17 mouse cellular contexts compared by ENCODE assay signal in genomic region chr8:117308303-117309095, GRCm38 (mm10). TPM values are rescaled to one million over a fixed set of nuclear protein-coding genes. Genes with fewer than 3 reads are reported as not detected.
DNase-seq lines count a peak whose midpoint lies in the region; ATAC-seq and TF ChIP-seq lines count a peak whose summit lies in the region.
"Had no signal": no experiment of that assay in that cellular context is flagged by ENCODE, and none has a peak within 500 bp of the region (broad histone marks: within the 10 kb centered on the region; RNA-seq: fewer than 3 reads in every experiment).

No protein-coding gene starts in this region.

- no peak overlapping the region for H3K4me3 ChIP-seq in liver, adult 2 months (ENCODE audit: insufficient read depth, low read depth, low read length)
- H3K4me3 ChIP-seq in liver, embryonic 12.5 days, result no peak overlapping the region
- H3K4me3 ChIP-seq in bone marrow macrophage, adult 2 months (ENCODE audit: insufficient read depth, low read length), result peak overlapping the region; percentile 2; the same call in 1 of the 2 replicates
- no peak overlapping the region for H3K4me3 ChIP-seq in kidney, adult 2 months (ENCODE audit: insufficient read depth, low read depth, low read length)
- H3K4me3 ChIP-seq in liver, embryonic 16.5 days (ENCODE audit: low read depth, low read length), result no peak overlapping the region
- H3K4me3 ChIP-seq in forebrain, embryonic 15.5 days, result no peak overlapping the region
- H3K4me3 ChIP-seq: heart, embryonic 13.5 days; hindbrain, embryonic 15.5 days; midbrain, embryonic 10.5 days had no signal

- TF ChIP-seq POLR2A in liver, adult 2 months (IDR thresholded peaks at IDR 0.05; ENCODE audit: extremely low read depth, insufficient read depth, low read length), result no peak
- no peak for TF ChIP-seq POLR2A in bone marrow macrophage, adult 2 months (IDR thresholded peaks at IDR 0.05; ENCODE audit: borderline replicate concordance, low read depth, low read length)
- TF ChIP-seq POLR2A in kidney, adult 2 months (IDR thresholded peaks at IDR 0.05; ENCODE audit: low read depth, low read length), result no peak

- TF ChIP-seq CTCF in liver, adult 2 months (IDR thresholded peaks at IDR 0.05; ENCODE audit: low read depth, low read length), result no peak
- no peak for TF ChIP-seq CTCF in bone marrow macrophage, adult 2 months (IDR thresholded peaks at IDR 0.05; ENCODE audit: low read depth, low read length)
- no peak for TF ChIP-seq CTCF in kidney, adult 2 months (conservative IDR thresholded peaks at IDR 0.05; ENCODE audit: insufficient read depth, insufficient read length, low read depth, low read length)

- H3K79me2 ChIP-seq in liver, adult 2 months (ENCODE audit: control insufficient read depth, insufficient read depth, low read length), result peaks cover 64% of the 10 kb centered on the region

- 0 out of 2 replicates have a peak overlapping the region, but pooled peaks have one; percentile 11 for H3K9ac ChIP-seq in liver, adult 2 months (ENCODE audit: low read depth, low read length)
- no peak overlapping the region for H3K9ac ChIP-seq in liver, embryonic 12.5 days
- no peak overlapping the region for H3K9ac ChIP-seq in liver, embryonic 16.5 days (ENCODE audit: low read depth, low read length)
- no peak overlapping the region for H3K9ac ChIP-seq in forebrain, embryonic 15.5 days (replicated peaks)
- H3K9ac ChIP-seq: heart, embryonic 13.5 days; hindbrain, embryonic 15.5 days had no signal

- no peaks in the 10 kb centered on the region for H3K36me3 ChIP-seq in liver, adult 2 months (ENCODE audit: control insufficient read depth, insufficient read depth, low read length)
- peaks cover 9% of the 10 kb centered on the region for H3K36me3 ChIP-seq in liver, embryonic 12.5 days
- H3K36me3 ChIP-seq in kidney, adult 2 months (ENCODE audit: control insufficient read depth, insufficient read depth, low read length), result no peaks in the 10 kb centered on the region
- H3K36me3 ChIP-seq in liver, embryonic 16.5 days (ENCODE audit: control insufficient read depth, insufficient read depth), result 0 out of 2 replicates have a peak, but pooled peaks cover 3% of the 10 kb centered on the region
- H3K36me3 ChIP-seq in forebrain, embryonic 15.5 days, result no peaks in the 10 kb centered on the region
- H3K36me3 ChIP-seq: heart, embryonic 13.5 days; hindbrain, embryonic 15.5 days had no signal

- H3K27ac ChIP-seq in liver, adult 2 months (replicated peaks; ENCODE audit: insufficient read depth, low read depth, low read length), result peak overlapping the region; percentile 52
- H3K27ac ChIP-seq in liver, embryonic 12.5 days, result no peak overlapping the region
- peak overlapping the region; percentile 20 for H3K27ac ChIP-seq in bone marrow macrophage, adult 2 months (ENCODE audit: insufficient read depth, low read depth, low read length)
- peak overlapping the region; percentile 91 for H3K27ac ChIP-seq in kidney, adult 2 months (ENCODE audit: insufficient read depth, low read depth, low read length)
- H3K27ac ChIP-seq in liver, embryonic 16.5 days (ENCODE audit: low read length), result 0 out of 2 replicates have a peak overlapping the region, but pooled peaks have one; percentile 12
- no peak overlapping the region for H3K27ac ChIP-seq in forebrain, embryonic 15.5 days (replicated peaks)
- H3K27ac ChIP-seq: heart, embryonic 13.5 days; hindbrain, embryonic 15.5 days; midbrain, embryonic 10.5 days had no signal

- H3K9me3 ChIP-seq in liver, embryonic 12.5 days (replicated peaks), result no peaks in the 10 kb centered on the region
- no peaks in the 10 kb centered on the region for H3K9me3 ChIP-seq in liver, embryonic 16.5 days (replicated peaks; ENCODE audit: control insufficient read depth, low read length)
- H3K9me3 ChIP-seq in forebrain, embryonic 15.5 days, result no peaks in the 10 kb centered on the region
- H3K9me3 ChIP-seq: G1E; heart, embryonic 13.5 days; hindbrain, embryonic 15.5 days; midbrain, embryonic 10.5 days had no signal

- WGBS in liver, adult 2 months, result 14% methylated on average over 13 of the region's 13 CpGs
- WGBS in liver, embryonic 12.5 days (ENCODE audit: insufficient replicate concordance), result 75% methylated on average over 13 of the region's 13 CpGs
- 25% methylated on average over 13 of the region's 13 CpGs for WGBS in kidney, adult 2 months
- WGBS in liver, embryonic 16.5 days (ENCODE audit: insufficient replicate concordance), result 73% methylated on average over 13 of the region's 13 CpGs
- WGBS in forebrain, embryonic 15.5 days, result 83% methylated on average over 13 of the region's 13 CpGs

- peaks cover 22% of the 10 kb centered on the region for H3K4me1 ChIP-seq in liver, adult 2 months (ENCODE audit: control insufficient read depth, insufficient read depth, low read length)
- peaks cover 50% of the 10 kb centered on the region for H3K4me1 ChIP-seq in liver, embryonic 12.5 days
- H3K4me1 ChIP-seq in bone marrow macrophage, adult 2 months (ENCODE audit: control insufficient read depth, insufficient read depth, low read length), result peaks cover 34% of the 10 kb centered on the region
- peaks cover 52% of the 10 kb centered on the region for H3K4me1 ChIP-seq in kidney, adult 2 months (ENCODE audit: control insufficient read depth, insufficient read depth, low read length)
- H3K4me1 ChIP-seq in liver, embryonic 16.5 days (ENCODE audit: control insufficient read depth, low read depth, low read length), result peaks cover 35% of the 10 kb centered on the region
- peaks cover 26% of the 10 kb centered on the region for H3K4me1 ChIP-seq in forebrain, embryonic 15.5 days

- H3K27me3 ChIP-seq in liver, adult 2 months (ENCODE audit: control insufficient read depth, insufficient read depth, low read length), result no peaks in the 10 kb centered on the region
- no peaks in the 10 kb centered on the region for H3K27me3 ChIP-seq in liver, embryonic 12.5 days (replicated peaks)
- no peaks in the 10 kb centered on the region for H3K27me3 ChIP-seq in kidney, adult 2 months (replicated peaks; ENCODE audit: control insufficient read depth, insufficient read depth, low read length)
- H3K27me3 ChIP-seq in liver, embryonic 16.5 days (ENCODE audit: control insufficient read depth, insufficient read depth, low read depth, low read length), result no peaks in the 10 kb centered on the region
- H3K27me3 ChIP-seq in forebrain, embryonic 15.5 days, result no peaks in the 10 kb centered on the region
- H3K27me3 ChIP-seq: heart, embryonic 13.5 days; hindbrain, embryonic 15.5 days had no signal

- peak; percentile 85 for DNase-seq in liver, adult 2 months (ENCODE audit: extremely low read depth, low read depth, low spot score)
- DNase-seq in kidney, adult 2 months, result peak; percentile 95
- DNase-seq in testis, postnatal 14 days (ENCODE audit: low spot score), result no peak
- no peak for DNase-seq in left cerebral cortex, adult 8-10 months (ENCODE audit: low spot score in 2 of 2)
- DNase-seq: cerebellum, adult 18-20 months; gastrocnemius, postnatal 36 days; layer of hippocampus, adult 9-11 months; left cerebral cortex, postnatal 4 days; thymus, postnatal 4 days had no signal

- ATAC-seq in liver, embryonic 12.5 days, result no peak
- ATAC-seq in liver, embryonic 16.5 days (ENCODE audit: low read depth), result no peak
- ATAC-seq in forebrain, embryonic 15.5 days (replicated peaks), result no peak

- no peak overlapping the region for H3K4me2 ChIP-seq in liver, embryonic 12.5 days
- H3K4me2 ChIP-seq in liver, embryonic 16.5 days (ENCODE audit: low read depth, low read length), result 0 out of 2 replicates have a peak overlapping the region, but pooled peaks have one; percentile 10
- H3K4me2 ChIP-seq in forebrain, embryonic 15.5 days (replicated peaks), result no peak overlapping the region
- H3K4me2 ChIP-seq: heart, embryonic 13.5 days; hindbrain, embryonic 15.5 days had no signal

RNA-seq across cellular contexts. Expression of gene Cmip, which starts 51.6 kb away (rescaled TPM):
- total RNA-seq in liver, adult 2 months (2014; rRNA removed), result 8.8 and 17.7 TPM in 2 replicates
- polyA plus RNA-seq in liver, adult 2 months (2012; rRNA removed), result 21.0 and 30.3 TPM in 2 replicates
- 18.7 and 21.6 TPM in 2 replicates for polyA plus RNA-seq in liver, embryonic 12.5 days (2016; fragmentation: Nextera tagmentation; extraction: Ambion mirVana)
- polyA plus RNA-seq in bone marrow macrophage, adult 2 months (2012; ENCODE audit: insufficient read depth, insufficient read length, missing spikeins), result 56.3 and 60.1 TPM in 2 replicates
- polyA plus RNA-seq in kidney, adult 2 months (2012; rRNA removed), result 104 and 112 TPM in 2 replicates
- polyA plus RNA-seq in liver, embryonic 16.5 days (2015; fragmentation: Nextera tagmentation; extraction: Ambion mirVana), result 8.4 and 9.1 TPM in 2 replicates
- polyA plus RNA-seq in forebrain, embryonic 15.5 days (2015; fragmentation: Nextera tagmentation; extraction: Ambion mirVana), result 83.8 and 113 TPM in 2 replicates
- 100 to 1,000 TPM; 268 to 292 (median 275) TPM for total RNA-seq in left cerebral cortex, adult 8-10 months (2022)

Comparison
In these comparisons a context has a peak if more than half of its experiments do, and no peak if none do; other contexts are left out.
1. H3K27ac ChIP-seq: peak in liver, adult 2 months (single experiment), bone marrow macrophage, adult 2 months (single experiment), kidney, adult 2 months (single experiment) and liver, embryonic 16.5 days (single experiment); none in liver, embryonic 12.5 days (single experiment) and forebrain, embryonic 15.5 days (single experiment).
2. DNase-seq: peak in liver, adult 2 months (single experiment) and kidney, adult 2 months (single experiment); none in testis, postnatal 14 days (single experiment) and left cerebral cortex, adult 8-10 months (0 of 2).